Mouse (Mus musculus): ENCODE measurements at regions not wholly inside any gene's neighbourhood (a gene's known extent, or its start where the extent isn't known, plus 50 kb on each side); places are given as distances from the start of the nearest gene placed in this dataset.
"Not testable (repeated sequence)": the region's sequence is repeated elsewhere in the genome, so short reads cannot be mapped to it uniquely, and the experiment has no call there.

GRCm38 (mm10) chr6:3875816-3876215 lies 111.3 kb upstream of the Calcr start:
- not testable (repeated sequence) for TF ChIP-seq CTCF, EP300 (IDR thresholded peaks at IDR 0.05)

Data from lung, postnatal 0 days (tissue).